Mouse (Mus musculus) bone marrow, adult 2 months (tissue): ENCODE data around the gene Hoxc5. TPM values are rescaled to one million over a fixed set of nuclear protein-coding genes. Genes with fewer than 3 reads are reported as not detected.

ENCODE experiments used
- H3K27ac ChIP-seq: fragments of 200-500 bp; 2 replicates; pipeline ENCODE4 v1.5.1; 2012; ENCODE audit warnings: low read depth, mild to moderate bottlenecking, control low read depth, inconsistent platforms, low read length; ENCODE audit not compliant: control insufficient read depth, poor library complexity, insufficient read depth
- H3K4me1 ChIP-seq: fragments of 200-500 bp; 2 replicates; pipeline ENCODE4 v1.6.1; 2011; ENCODE audit warnings: low read length; ENCODE audit not compliant: control insufficient read depth, insufficient read depth
- H3K4me3 ChIP-seq: fragments of 200-500 bp; replicated peaks from 2 replicates; pipeline ENCODE3; 2011; ENCODE audit warnings: mild to moderate bottlenecking, low read depth, low read length, control low read depth; ENCODE audit not compliant: control insufficient read depth
- CTCF ChIP-seq: fragments of 200-500 bp; IDR thresholded peaks from 2 replicates; pipeline ENCODE4 v1.5.1; 2011; ENCODE audit warnings: low read length, control low read depth; ENCODE audit not compliant: control insufficient read depth, insufficient read depth
- POLR2A ChIP-seq: fragments of 200-500 bp; IDR thresholded peaks from 2 replicates; pipeline ENCODE4 v1.6.1; 2011; ENCODE audit warnings: low read depth, mild to moderate bottlenecking, control low read depth, low read length, borderline replicate concordance; ENCODE audit not compliant: control insufficient read depth
- WGBS: fragments of 180-500 bp; shearing (Covaris S2); methylation state at CpG from one replicate; pipeline ENCODE4 v1.1.7; 2018; 5-methylcytosine and 5-hydroxymethylcytosine counted together
- polyA plus RNA-seq: library from polyadenylated mRNA; stranded (reverse); fragments of >200 nt; gene quantifications from 2 replicates; pipeline ENCODE4 v1.2.4, GENCODE M21; 2011; ENCODE audit warnings: low replicate concordance; ENCODE audit not compliant: missing spikeins, insufficient read depth, insufficient read length

Gene Hoxc5
- polyA plus RNA-seq, 1 experiment: 0.80 TPM

DNA sequence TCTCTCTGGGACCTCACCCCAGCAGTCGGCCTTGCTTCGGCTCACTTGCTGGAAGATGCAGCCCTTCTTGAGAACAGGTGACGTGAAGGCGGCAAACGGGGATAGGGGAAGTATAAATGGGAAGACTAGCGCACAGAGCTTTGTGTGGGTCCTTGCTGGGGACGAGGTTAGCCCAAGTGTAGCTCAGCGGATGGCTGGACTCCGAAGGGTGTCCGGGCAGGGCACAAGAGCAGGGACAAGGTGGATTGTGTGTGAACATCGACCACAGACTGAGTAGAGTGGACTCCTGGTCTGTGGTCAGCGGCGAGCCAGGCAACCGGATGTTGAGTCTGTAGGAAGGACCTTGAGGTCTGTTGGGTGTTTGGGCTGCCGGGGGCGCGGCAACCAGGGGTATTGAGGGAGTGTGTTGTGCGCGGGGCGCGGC is 8.5 kb downstream of the Hoxc5 start:
- H3K27ac ChIP-seq: no peak overlapping the region
- WGBS: 4% methylated on average over 21 of the region's 21 CpGs
- no peak overlapping the region for H3K4me3 ChIP-seq
- no peaks in the 10 kb centered on the region for H3K4me1 ChIP-seq
- no peak for TF ChIP-seq CTCF
- TF ChIP-seq POLR2A: no peak

DNA sequence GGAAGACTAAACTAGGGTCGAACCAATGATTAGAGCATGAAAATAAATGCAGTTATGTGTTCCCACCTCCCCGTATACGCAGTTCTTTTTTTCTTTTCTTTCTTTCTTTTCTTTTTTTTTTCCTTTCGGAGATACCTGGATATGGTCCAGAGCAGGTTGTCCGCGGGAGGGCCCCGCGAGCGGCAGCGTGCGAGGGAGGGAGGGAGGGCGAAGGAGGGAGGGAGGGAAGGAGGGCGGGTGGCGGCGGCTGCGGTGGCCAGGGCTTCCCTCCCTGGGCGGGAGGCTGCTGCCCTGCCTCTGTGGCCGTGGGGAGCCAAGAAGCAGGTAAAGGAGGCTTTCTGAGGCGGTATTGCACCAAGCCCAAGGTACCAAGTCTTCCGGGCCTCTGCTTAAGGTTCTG is 8.9 kb downstream of the Hoxc5 start, which contains the start of gene Hoxc9:
TSS of gene Hoxc9 (plus strand) at position 269 of the 400 bp plus-strand sequence.
- H3K4me3 ChIP-seq: no peak within 1 kb of the TSS
- WGBS: 3% methylated on average over 12 of the region's 20 CpGs
- no peaks in the 10 kb centered on the region for H3K4me1 ChIP-seq
- TF ChIP-seq POLR2A (no peak), CTCF (no peak)
- no peak within 1 kb of the TSS for H3K27ac ChIP-seq

DNA sequence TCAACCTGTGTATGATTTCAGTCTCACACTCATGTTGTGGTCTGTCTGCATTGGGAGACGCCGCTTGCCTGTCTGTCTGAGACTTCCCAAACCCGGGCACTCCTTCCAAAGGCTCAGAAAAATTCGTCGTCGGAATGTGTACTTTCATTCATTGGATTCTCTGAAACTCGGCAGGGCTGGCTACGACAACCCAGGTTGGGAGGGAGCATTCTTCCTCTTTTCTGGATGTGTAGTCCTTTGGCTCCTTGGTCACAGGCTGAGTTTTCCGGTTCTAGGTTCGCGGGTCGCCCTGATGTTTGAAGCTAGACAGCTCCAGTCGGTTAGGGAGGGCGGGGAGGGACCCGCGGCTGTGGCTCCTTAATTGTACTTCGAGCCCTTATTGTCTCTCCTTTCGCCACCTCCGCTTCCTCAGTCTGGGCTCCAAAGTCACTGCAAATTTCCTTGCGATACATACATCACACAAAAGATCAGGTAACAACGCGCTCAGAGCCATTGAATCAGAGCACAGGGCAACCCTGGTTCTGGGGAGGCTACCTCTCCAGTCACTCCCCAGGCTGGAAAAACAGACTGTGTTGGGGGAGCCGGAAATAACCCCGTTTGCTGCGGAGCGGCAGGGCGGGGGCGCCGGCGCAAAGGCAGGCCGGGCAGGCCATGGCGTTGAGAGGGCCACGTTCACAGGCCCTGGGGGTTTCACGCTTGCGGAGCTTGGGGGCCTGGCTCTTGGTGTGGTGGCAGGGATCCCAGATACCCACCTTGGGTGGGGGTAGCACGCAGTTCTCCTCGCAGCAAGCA is 9.6 kb downstream of the Hoxc5 start:
- no peak overlapping the region for H3K4me3 ChIP-seq
- no peak for TF ChIP-seq CTCF
- TF ChIP-seq POLR2A: no peak
- WGBS: under 1% methylated on average over 37 of the region's 37 CpGs
- no peak overlapping the region for H3K27ac ChIP-seq
- no peaks in the 10 kb centered on the region for H3K4me1 ChIP-seq

DNA sequence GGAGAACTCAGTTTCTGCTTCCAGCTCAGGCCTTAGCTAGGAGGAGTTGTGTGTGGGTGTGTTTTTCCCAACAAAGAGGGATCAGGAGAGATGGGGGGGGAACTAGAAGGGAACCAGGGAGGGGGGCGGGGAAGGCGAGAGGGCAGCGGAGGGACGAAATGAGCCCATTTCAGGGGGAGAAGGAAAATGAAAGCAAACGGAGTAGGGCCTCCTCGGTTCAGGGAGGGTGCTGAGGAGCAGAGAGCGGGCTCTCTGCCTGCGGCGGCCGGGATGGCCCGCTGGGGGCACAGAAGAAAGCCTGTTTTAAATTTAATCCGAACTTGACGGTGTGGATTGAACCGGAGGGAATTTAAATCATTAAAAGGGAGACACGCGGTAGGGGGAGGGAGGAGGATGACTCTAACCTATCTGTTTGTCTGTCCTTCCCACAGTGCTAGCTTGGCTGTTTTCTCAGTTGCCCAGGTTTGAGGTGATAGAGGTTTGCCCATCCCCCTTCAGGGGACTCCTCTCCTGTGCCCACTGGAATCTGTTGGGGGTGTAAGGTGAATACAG is 10.3 kb downstream of the Hoxc5 start:
- H3K4me3 ChIP-seq: no peak overlapping the region
- no peaks in the 10 kb centered on the region for H3K4me1 ChIP-seq
- 12% methylated on average over 16 of the region's 16 CpGs for WGBS
- TF ChIP-seq CTCF (no peak), POLR2A (no peak)
- H3K27ac ChIP-seq: no peak overlapping the region

DNA sequence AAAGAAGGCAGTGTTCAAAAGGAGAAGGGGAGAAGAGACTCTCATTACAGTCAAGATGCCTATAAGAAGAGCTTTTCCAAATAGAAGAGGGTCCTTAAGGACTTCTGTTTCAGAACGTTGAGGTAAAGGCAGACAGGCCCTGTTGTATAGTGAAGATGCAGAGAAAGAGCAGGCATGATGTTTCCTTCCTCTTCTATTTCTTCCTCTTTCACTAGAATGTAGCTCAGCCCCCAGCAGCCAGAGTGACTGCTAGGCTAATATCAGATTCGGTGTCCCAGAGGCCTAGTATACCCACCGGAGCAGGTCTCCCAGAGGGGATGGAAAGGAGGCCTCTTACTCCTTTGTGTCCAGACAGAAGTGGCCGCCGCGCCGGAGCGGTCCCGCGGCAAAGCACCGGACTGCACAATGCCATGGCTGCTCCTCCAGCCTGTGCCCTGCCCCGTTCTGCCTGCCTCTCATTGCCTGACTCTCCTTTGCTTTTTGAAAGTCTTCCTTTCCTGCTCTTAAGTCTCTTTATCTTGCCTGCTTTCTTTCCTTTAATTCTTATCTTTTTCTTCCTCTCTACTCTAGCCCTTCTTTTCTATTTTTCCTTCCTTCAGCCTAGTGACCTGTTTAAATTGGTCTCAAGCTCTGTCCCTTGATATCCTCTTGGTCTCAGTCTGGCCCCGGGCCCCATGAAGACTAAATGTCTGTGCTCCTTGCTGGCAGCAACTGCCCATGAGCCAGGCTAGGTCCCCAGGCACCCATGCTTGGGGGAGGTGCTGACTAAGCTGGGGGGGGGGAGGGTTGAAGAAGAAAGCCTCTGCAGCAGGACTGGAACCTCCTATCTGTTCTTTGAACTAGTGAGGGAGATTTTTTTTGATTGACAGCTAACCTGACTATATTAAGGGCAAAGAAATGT is 11.6 kb downstream of the Hoxc5 start:
- no peak overlapping the region for H3K4me3 ChIP-seq
- WGBS: 5% methylated on average over 13 of the region's 13 CpGs

DNA sequence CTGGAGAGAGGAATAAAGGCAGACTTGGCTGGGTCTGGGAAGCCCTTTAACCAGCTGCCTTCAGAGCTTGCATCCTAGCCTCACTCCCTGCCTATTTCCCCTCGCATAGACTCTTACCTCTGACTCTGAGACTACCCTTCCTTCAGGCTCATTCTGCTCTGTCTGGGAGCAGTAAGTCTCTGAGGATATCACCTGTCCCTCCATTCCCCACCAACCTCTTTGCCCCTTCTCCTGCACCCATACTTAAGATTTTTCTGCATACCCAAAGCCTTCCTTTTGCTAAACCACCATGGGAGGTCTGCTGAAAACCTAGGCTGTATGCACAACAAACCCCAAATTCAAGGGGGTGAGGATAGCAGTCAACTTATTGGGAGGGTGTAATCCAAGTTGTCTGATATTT is 12.7 kb downstream of the Hoxc5 start:
- TF ChIP-seq CTCF (no peak), POLR2A (no peak)
- 11% methylated on average over 1 of the region's 1 CpGs for WGBS
- Histone ChIP-seq H3K4me3 (no peak overlapping the region), H3K4me1 (no peaks in the 10 kb centered on the region), H3K27ac (no peak overlapping the region)

More for the DNA sequence above, 11.6 kb downstream of the Hoxc5 start:
- no peaks in the 10 kb centered on the region for H3K4me1 ChIP-seq
- no peak overlapping the region for H3K27ac ChIP-seq
- TF ChIP-seq CTCF: no peak
- TF ChIP-seq POLR2A: no peak

DNA sequence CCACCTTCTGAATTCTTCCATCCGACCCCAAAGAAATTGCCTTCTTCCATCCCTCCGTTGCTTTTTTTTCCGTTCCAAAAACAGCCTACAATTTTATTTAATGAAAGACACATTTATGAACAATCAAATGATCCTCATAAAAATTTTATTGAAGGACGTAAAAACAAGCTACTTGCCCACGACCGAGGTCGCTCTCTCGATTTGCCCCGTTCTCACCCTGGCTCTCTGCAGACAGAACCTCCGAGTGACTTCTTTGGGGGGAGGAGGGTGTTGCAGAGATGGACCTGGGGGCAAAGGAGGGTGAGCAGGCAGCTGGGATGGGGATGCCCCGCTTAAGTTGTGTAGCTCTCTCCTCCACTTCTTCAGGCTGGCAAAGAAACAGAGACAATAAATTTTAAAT is 13.1 kb downstream of the Hoxc5 start:
- Histone ChIP-seq H3K4me3 (no peak overlapping the region), H3K4me1 (no peaks in the 10 kb centered on the region), H3K27ac (no peak overlapping the region)
- TF ChIP-seq CTCF: no peak
- no peak for TF ChIP-seq POLR2A
- WGBS: 14% methylated on average over 11 of the region's 11 CpGs

DNA sequence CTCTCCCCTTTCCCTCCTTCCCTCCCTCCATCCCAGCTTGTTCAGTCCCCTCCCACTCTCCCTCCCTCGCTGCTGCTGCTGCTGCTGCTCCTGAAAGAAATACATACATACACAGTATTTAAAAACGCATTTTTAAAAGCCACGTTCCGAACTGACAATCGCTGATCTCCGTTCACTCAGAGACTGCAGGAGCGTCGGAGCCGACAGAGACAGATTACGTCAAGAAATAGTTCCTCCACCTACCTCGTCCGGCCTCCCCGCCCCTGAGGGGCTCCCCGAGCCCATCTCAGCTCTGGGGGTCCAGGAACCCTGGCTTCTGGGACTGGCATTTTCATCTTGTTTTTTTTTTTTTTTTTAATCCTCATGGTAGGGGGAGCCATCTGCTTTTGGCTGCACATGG is 13.7 kb downstream of the Hoxc5 start:
- 5% methylated on average over 14 of the region's 14 CpGs for WGBS
- Histone ChIP-seq H3K4me3 (no peak overlapping the region), H3K27ac (no peak overlapping the region), H3K4me1 (no peaks in the 10 kb centered on the region)
- TF ChIP-seq CTCF (no peak), POLR2A (no peak)
